Mouse (Mus musculus) midbrain, postnatal 0 days (tissue): ENCODE measurements around the gene Tiparp. TPM values are rescaled to one million over a fixed set of nuclear protein-coding genes. Genes with fewer than 3 reads are reported as not detected.
A peak's percentile ranks its signal among the peaks of the same experiment; 100 is the strongest.

Experiments used
- ATAC-seq: fragments of 200-750 bp; cut with Nextera tagmentation; 2 replicates; pipeline ENCODE4 v1.8.0; 2017; ENCODE audit warnings: moderate number of reproducible peaks, mild to moderate bottlenecking, moderate TSS enrichment, moderate library complexity; ENCODE audit not compliant: low FRiP score
- DNase-seq: peaks from one replicate; pipeline ENCODE4 v3.0.0-alpha.2; 2015; ENCODE audit warnings: low spot score
- H3K27ac ChIP-seq: fragments of 300-500 bp; sonication (generic); 2 replicates; pipeline ENCODE4 v1.5.1; 2014; ENCODE audit warnings: low read depth, mild to moderate bottlenecking, low read length, mixed read lengths
- H3K27me3 ChIP-seq: fragments of 300-500 bp; sonication (generic); 2 replicates; pipeline ENCODE4 v1.6.1; 2014; ENCODE audit warnings: low read length, control low read depth, mixed read lengths; ENCODE audit not compliant: insufficient read depth
- H3K36me3 ChIP-seq: fragments of 300-500 bp; sonication (generic); 2 replicates; pipeline ENCODE4 v1.6.1; 2014; ENCODE audit warnings: low read length, control low read depth, mixed read lengths; ENCODE audit not compliant: insufficient read depth
- H3K4me1 ChIP-seq: fragments of 300-500 bp; sonication (generic); 2 replicates; pipeline ENCODE4 v1.6.1; 2014; ENCODE audit warnings: mild to moderate bottlenecking, control low read depth, antibody characterized with exemption, low read length, mixed read lengths; ENCODE audit not compliant: insufficient read depth
- H3K4me2 ChIP-seq: fragments of 300-500 bp; sonication (generic); 2 replicates; pipeline ENCODE4 v1.6.1; 2014; ENCODE audit warnings: low read depth, mild to moderate bottlenecking, low read length, mixed read lengths; ENCODE audit not compliant: poor library complexity, severe bottlenecking
- H3K4me3 ChIP-seq: fragments of 300-500 bp; sonication (generic); 2 replicates; pipeline ENCODE4 v1.5.1; 2014; ENCODE audit warnings: low read depth, mild to moderate bottlenecking, low read length, moderate library complexity
- H3K9ac ChIP-seq: fragments of 300-500 bp; sonication (generic); replicated peaks from 2 replicates; pipeline ENCODE4 v1.6.1; 2014; ENCODE audit warnings: mild to moderate bottlenecking, low read length, moderate library complexity, mixed read lengths; ENCODE audit not compliant: poor library complexity, severe bottlenecking
- H3K9me3 ChIP-seq: fragments of 300-500 bp; sonication (generic); 2 replicates; pipeline ENCODE4 v1.6.1; 2016; ENCODE audit warnings: low read length, control low read depth
- CTCF ChIP-seq: IDR thresholded peaks from 2 replicates; pipeline ENCODE4 v1.5.1; 2016; ENCODE audit warnings: antibody characterized with exemption, mild to moderate bottlenecking
- WGBS: fragments of 180-500 bp; shearing (Covaris S2); extraction: QIAGEN DNeasy Blood & Tissue Kit; methylation state at CpG from one replicate; pipeline ENCODE4 v1.1.7; 2014; 5-methylcytosine and 5-hydroxymethylcytosine counted together
- polyA plus RNA-seq: library from polyadenylated mRNA; unstranded; fragments of >200 nt; fragmentation: Nextera tagmentation; extraction: Ambion mirVana; gene quantifications from 2 replicates; pipeline ENCODE4 v1.2.1, GENCODE M21; 2015
- total RNA-seq: library from RNA; depleted of rRNA; stranded (reverse); fragments of >200 nt; gene quantifications from 2 replicates; pipeline ENCODE4 v1.2.3, GENCODE M21; 2014

Gene Tiparp
- total and polyA plus RNA-seq, 2 experiments from 2014 or later: 15.3 to 15.8 TPM

DNA sequence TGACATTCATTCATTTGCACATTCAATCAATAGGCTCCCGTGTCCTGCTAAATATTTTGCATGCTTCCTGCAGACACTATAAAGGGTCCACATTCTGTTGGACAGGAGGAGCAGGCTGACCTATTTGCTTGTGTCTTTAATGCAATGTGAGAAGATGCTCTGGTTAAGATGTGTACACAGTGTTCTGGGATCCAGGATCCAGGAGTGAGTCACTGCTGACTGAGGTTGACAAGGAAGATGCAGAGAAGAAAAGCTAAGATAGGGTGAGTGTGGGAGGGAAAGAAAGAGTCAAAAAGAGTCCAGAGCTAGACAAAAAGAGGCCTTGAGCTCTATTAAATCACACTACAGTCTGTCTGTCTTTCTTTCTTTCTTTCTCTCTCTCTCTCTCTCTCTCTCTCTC lies 56.1 kb downstream of the Tiparp start:
- Histone ChIP-seq H3K9ac (no peak overlapping the region), H3K27ac (no peak overlapping the region), H3K27me3 (no peaks in the 10 kb centered on the region), H3K4me3 (no peak overlapping the region), H3K4me1 (peaks cover 10% of the 10 kb centered on the region; the same call in 1 of the 2 replicates), H3K9me3 (no peaks in the 10 kb centered on the region), H3K4me2 (no peak overlapping the region), H3K36me3 (no peaks in the 10 kb centered on the region)
- WGBS: 89% methylated on average over 1 of the region's 1 CpGs
- TF ChIP-seq CTCF: no peak
- DNase-seq (no peak), ATAC-seq (no peak)

DNA sequence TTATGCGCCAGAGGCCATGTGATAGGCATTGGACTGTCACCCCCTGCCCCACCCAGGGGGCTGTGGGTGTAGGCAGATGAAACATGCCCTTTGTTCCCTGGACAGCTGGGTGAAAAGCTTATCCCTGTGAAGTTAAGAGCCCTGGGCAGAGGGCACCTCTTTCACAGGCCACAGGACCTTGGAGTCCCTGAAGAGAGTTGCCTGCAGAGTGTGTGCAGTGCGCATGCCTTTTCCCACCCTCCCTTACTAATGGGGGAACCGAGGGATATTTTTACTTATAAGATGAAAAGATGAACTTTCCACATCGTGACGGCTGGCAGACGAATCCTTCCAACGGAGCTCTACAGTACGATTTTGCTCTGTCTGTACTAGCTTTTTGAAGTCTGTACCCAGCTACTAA lies 57.1 kb downstream of the Tiparp start:
- H3K4me3 ChIP-seq: no peak overlapping the region
- WGBS: 46% methylated on average over 8 of the region's 8 CpGs
- DNase-seq (no peak), ATAC-seq (peak; percentile 17; the same call in 1 of the 2 replicates)
- H3K27me3 ChIP-seq: no peaks in the 10 kb centered on the region
- no peak overlapping the region for H3K4me2 ChIP-seq
- H3K9ac ChIP-seq: no peak overlapping the region
- peaks cover 10% of the 10 kb centered on the region; the same call in 1 of the 2 replicates for H3K4me1 ChIP-seq
- no peak overlapping the region for H3K27ac ChIP-seq
- no peak for TF ChIP-seq CTCF
- no peaks in the 10 kb centered on the region for H3K9me3 ChIP-seq
- H3K36me3 ChIP-seq: no peaks in the 10 kb centered on the region

DNA sequence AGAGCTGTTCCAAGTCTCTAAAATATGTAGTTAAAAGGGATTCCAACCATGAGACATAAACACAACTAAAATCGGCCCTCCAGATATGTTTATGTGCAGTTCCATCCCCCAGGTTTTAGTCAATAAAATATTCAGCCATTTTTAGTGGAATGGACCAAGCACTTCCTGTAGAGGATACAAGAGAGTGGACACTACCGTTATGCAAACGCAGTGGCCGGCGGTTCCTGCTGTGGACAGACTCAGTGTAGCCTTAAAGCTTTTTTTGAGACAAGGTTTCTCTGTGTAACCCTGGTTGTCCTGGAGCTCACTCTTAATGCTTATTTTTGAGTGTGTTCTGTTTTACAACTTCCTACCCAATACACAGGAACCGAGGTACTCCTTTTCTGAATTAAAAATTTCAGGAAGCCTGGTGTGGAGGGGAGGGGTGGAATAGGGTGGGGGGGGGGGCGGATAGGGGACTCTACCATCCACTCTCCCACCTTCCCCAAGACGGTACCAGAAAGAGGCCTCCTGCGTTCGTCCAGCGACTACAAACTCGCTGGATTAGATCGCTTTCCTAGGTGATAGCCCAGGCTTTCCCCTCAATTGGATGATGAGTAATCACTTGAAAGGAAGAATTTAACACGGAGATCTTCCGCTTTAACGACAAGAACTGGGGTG lies 57.7 kb downstream of the Tiparp start:
- no peaks in the 10 kb centered on the region for H3K9me3 ChIP-seq
- H3K4me1 ChIP-seq: peaks cover 10% of the 10 kb centered on the region; the same call in 1 of the 2 replicates
- no peaks in the 10 kb centered on the region for H3K36me3 ChIP-seq
- H3K27ac ChIP-seq: no peak overlapping the region
- DNase-seq (no peak), ATAC-seq (peak; percentile 29; the same call in 1 of the 2 replicates)
- 25% methylated on average over 16 of the region's 16 CpGs for WGBS
- peak overlapping the region; percentile 28 for H3K4me3 ChIP-seq
- peak overlapping the region; percentile 55 for H3K4me2 ChIP-seq
- no peak for TF ChIP-seq CTCF
- no peaks in the 10 kb centered on the region for H3K27me3 ChIP-seq
- 0 out of 2 replicates have a peak overlapping the region, but pooled peaks have one; percentile 19 for H3K9ac ChIP-seq

DNA sequence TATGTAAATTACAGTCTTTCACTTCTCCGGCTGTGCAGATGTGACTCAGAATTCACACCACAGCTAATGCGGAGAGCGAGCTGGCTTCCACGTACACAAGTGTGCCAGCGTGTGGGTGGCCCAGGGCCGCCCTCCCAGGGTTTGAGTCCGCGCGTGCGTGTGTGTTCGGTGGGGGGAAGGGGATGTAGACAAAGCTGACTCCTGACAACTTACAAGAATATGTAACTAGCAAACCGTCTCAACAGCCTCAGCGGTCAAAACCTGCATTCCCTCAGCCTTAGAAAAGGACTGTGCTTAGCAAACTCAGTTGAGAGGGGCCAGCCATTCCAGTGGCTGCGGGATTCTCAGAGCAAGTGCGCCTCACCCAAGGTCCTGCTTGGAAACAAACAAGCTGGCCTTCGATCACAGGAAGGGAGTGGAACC lies 58.3 kb downstream of the Tiparp start:
- Histone ChIP-seq H3K27ac (no peak overlapping the region), H3K4me3 (peak overlapping the region; percentile 28), H3K9ac (peak overlapping the region; percentile 19; the same call in 1 of the 2 replicates), H3K4me2 (peak overlapping the region; percentile 55), H3K4me1 (peaks cover 10% of the 10 kb centered on the region; the same call in 1 of the 2 replicates), H3K9me3 (no peaks in the 10 kb centered on the region), H3K27me3 (no peaks in the 10 kb centered on the region), H3K36me3 (no peaks in the 10 kb centered on the region)
- no peak for TF ChIP-seq CTCF
- 1% methylated on average over 16 of the region's 16 CpGs for WGBS
- DNase-seq (peak; percentile 48), ATAC-seq (peak; percentile 76)

DNA sequence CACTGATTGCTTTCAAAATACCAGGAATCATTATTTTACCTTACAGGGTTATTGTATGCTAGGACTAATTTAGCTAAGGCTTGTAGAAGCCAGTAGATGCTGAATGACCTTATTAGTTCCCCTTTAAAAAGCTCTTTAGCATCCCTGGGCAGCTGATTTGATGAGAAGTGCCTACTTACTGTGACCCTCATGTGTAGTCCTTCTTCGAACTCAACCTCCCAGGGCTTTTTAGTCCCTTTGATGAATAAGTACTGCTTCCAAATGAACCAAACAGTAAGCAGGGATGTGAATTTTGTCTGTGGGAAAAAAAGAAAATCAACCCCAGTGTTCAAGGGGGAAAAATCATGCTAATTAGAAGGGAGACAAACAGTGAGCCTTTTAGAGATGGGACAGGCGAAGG lies 58.8 kb downstream of the Tiparp start:
- ATAC-seq (no peak), DNase-seq (no peak)
- no peaks in the 10 kb centered on the region for H3K9me3 ChIP-seq
- no peaks in the 10 kb centered on the region for H3K36me3 ChIP-seq
- no peak overlapping the region for H3K9ac ChIP-seq
- H3K27ac ChIP-seq: no peak overlapping the region
- H3K4me2 ChIP-seq: peak overlapping the region; percentile 55
- WGBS: 60% methylated on average over 2 of the region's 2 CpGs
- no peak for TF ChIP-seq CTCF
- H3K4me3 ChIP-seq: no peak overlapping the region
- H3K4me1 ChIP-seq: peaks cover 10% of the 10 kb centered on the region; the same call in 1 of the 2 replicates
- no peaks in the 10 kb centered on the region for H3K27me3 ChIP-seq

DNA sequence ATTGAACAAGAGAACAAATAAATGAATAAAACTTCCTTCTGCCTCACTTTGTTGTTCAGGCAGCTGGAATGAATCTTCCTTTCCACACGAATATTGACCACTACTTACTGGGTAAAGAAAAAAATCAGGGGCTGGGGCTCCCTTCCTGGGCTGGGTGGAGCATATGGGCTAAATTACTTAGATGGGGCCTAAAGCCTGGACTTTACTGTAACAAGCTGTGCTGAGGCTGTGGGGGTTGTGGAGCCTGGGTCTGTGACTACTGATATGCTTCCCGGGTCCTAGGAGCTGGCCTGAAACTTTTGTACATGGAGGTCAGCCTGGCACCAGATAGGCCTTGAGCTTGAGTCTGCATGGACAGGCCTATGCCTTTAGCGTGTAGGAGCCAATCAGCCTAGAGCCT lies 60.2 kb downstream of the Tiparp start:
- H3K9me3 ChIP-seq: no peaks in the 10 kb centered on the region
- no peak for TF ChIP-seq CTCF
- H3K9ac ChIP-seq: no peak overlapping the region
- no peak overlapping the region for H3K27ac ChIP-seq
- H3K4me1 ChIP-seq: peaks cover 10% of the 10 kb centered on the region; the same call in 1 of the 2 replicates
- no peaks in the 10 kb centered on the region for H3K36me3 ChIP-seq
- no peaks in the 10 kb centered on the region for H3K27me3 ChIP-seq
- no peak for DNase-seq
- no peak overlapping the region for H3K4me3 ChIP-seq
- 79% methylated on average over 3 of the region's 3 CpGs for WGBS
- no peak for ATAC-seq
- no peak overlapping the region for H3K4me2 ChIP-seq
